Mouse (Mus musculus) lung, postnatal 4 days (tissue): ENCODE results near the gene Ccdc57.
A peak's percentile ranks its signal among the peaks of the same experiment; 100 is the strongest.

Source experiments
- DNase-seq, 2 experiments: peaks; one replicate each; pipeline ENCODE4 v3.0.0; 2021

Ccdc57 gene

DNA sequence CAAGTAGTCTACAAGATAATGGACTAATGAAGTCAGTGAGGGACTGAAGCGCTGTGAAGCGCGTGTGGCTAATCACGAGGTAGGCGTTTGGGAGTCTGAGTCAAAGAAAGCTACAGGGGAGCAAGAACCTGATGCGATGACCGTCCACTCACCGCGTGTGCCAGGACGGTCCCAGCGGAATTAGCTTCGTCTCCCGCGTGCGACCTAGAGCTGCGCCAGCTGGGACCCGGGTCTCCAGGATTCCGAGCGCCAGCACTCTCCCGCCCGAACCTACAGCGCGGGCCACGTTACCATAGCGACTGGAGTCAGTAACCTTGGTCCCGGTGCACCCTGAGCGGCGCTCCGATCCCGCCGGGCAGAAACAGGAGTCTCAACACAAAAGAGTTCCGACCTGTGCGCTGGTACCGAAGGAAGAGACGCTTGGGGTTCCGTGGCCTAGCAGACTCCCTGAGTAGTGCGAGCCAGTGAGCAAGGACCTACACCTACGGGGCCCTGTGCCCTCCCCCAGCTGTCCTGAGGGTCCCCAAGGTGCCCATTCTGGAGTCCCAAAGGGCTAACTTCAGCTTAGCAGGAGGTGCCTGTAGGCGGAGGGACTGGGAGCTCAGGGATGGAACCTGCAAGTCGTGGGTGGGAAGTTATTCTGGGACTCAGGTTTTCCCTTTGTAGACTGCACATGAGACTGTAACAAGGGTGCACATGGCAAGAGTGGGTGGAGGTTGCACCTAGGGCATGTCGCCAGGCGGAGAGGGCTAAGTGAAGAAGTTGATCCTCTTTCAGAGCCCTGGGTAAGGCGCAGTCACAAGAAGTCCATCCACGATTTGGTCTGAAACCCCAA, at the start of gene Ccdc57:
Gene Ccdc57 (minus strand): TSS at position 309 of the 835 bp plus-strand sequence.
- peak; percentile 92 to 94 for DNase-seq

DNA sequence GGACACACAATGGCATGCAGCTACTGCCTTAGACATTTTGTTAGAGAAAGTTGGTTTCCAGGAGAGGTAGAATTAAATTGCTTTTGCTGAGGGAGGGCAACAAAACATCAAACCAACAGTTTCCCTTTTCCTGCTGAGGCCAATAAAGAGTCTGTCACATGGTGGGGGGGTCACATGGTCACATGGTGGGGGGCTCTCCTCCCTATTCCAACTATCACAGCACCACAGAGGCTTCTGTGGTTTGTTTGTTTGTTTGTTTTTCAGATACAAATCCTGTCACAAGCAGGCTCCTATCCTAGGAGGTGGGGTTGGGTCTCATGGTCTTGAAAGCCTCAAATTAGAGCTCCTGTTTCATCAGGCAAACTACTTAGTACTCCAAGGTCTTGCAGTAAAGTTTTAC, 49.8 kb upstream of the Ccdc57 start:
- no peak for DNase-seq

DNA sequence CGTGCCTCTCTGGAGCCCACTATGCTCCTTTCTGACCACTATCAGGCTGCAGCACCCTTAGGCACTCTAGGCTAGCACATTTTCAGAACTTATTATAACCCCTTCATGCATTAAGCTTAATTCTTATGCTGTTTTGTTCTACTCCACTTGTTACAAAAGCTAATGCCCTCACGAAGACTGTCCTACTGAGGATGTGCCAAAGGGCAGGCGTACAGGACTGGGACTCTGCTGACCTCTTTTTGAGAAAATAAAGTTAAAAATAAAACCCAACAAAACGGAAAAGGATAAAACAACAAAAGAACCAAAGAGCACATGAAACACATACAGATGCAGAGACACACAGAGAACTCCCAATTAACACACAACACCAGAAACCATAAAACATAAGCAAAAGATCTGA, 49.0 kb upstream of the Ccdc57 start:
- DNase-seq, result no peak

DNA sequence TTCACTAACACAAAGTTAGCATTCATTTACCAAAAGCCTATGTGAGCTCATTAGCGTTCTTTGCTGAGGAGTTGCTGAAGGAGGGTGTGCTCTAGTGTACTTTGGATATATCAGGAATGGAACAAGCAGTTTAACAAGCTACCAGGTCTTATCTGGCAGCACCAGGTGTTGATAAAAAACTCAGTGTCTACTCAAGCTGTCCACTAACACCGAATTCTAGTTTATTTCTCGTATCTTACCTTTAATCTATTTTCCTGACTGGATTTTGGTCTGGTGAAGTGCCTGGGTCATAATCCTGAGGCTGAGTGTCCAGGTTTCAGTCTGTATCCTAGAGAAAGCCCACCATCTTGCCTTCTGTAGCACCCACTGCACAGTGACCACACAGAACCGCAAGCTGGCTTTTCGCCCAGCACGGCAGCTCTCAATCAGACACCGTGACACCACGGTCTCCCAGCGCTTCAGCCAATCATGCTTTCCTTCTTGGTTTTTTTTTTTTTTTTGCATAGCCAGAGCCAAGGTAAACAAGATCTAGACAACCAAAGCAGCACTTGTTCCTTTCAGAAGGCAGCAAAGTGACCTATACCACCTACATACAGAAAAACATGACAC, 47.9 kb upstream of the Ccdc57 start:
- peak; percentile 49 to 70 for DNase-seq

DNA sequence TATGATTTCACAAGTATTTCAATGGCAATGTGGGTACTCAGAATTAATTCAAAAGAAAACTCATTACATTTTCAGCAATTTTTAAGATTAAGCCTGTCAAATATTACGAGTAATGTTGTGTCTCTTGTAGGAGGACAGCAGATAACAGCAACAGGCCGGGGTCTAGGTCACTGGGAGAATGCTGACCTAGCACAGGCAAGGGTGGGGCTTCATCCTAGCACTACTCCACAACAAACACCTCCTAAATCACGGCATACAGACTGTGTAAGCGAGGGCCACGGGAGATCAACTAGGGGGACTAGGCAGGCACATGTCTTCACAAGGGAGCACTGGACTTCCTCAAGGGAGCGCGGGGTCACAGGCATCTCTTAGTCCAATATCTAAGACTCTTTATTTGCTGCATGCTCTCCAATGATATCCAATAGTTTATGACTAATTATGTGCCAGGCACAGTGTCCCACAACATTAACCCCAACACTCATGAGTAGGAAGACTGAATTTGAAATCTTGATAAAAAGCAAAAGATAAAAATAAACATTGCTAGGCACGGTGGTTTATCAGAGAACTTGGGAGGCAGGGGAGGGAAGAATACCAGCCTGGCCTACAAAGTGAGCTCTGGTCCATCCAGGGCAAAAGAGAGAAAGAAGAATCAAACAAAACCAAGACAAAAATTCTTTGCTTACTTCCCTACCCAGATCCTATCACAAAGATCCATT, 47.2 kb upstream of the Ccdc57 start:
- DNase-seq, result no peak

DNA sequence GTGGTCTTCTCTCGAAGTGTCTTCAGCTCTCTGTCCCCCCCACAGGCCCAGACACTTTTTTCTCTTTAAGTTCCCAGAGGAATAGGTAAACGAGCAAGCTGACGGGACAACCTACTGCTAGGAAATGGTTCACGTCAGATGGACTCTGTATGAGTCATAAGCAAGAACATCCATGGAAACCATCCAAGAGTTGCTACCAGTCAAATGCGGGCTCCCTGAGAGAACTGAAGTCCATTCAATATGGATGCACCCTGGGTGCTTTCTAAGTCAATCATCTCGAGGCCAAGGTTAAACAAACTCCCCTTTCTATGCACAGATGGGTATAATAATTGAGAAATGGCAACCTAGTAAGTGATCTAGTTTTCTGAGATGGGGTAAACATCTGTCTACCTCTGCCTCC, 40.6 kb upstream of the Ccdc57 start:
- no peak for DNase-seq

DNA sequence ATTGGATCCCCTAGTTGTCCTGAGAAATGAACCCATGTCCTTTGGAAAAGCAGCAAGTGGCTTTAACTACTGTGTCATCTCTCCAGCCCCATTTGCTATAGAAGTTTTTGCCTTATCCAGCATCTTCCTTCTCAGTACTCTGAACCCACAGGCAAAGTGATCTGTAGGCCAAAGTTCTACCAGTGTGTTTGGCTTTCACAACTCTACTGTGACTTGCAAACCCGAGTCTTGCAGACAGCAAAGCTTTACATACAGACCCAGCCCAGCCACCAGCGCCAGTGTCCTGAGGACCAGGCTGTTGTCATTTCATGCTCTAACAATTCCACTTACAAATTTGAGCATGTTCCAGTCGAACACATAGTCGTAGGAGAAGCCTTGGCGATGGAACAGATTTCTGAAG, 38.6 kb upstream of the Ccdc57 start:
- no peak for DNase-seq

DNA sequence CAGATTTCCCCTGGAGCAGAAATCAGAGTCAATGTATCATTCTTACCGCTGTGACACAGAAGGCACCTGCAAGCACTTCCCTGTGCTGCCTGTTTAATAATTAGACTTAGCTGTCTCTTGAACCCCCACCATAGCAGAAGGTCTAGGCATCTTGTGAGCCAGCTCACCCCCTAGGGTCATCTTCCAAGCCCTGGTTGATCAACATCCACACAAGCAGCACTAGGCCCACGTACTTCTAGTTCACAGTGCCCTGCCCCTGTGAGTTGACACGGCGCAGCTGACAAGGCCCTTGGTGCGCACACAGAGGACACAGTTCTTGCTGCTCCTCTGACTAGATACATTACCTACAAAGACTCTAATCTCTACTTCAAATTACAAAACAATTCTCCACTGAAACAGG, 37.1 kb upstream of the Ccdc57 start:
- no peak for DNase-seq

DNA sequence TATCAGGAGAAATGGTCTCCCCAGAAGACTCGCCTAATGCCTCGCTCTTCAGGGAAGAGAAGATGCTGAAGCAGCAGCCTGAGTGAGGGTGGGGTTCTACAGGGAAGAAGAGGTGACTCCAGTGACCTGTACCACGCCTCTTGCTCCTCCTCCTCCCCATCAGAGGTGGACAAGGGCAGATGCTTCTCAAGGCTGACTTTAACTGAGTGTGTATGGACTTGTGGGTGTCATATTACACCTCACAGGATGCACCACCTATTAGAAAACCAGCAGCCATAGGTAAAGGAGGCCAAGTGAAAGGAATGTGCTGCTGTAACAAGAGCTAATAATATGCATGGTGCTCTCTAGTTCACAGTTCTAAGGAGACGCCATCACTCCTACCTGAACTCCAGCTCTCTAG, 32.9 kb upstream of the Ccdc57 start:
- DNase-seq, result no peak

DNA sequence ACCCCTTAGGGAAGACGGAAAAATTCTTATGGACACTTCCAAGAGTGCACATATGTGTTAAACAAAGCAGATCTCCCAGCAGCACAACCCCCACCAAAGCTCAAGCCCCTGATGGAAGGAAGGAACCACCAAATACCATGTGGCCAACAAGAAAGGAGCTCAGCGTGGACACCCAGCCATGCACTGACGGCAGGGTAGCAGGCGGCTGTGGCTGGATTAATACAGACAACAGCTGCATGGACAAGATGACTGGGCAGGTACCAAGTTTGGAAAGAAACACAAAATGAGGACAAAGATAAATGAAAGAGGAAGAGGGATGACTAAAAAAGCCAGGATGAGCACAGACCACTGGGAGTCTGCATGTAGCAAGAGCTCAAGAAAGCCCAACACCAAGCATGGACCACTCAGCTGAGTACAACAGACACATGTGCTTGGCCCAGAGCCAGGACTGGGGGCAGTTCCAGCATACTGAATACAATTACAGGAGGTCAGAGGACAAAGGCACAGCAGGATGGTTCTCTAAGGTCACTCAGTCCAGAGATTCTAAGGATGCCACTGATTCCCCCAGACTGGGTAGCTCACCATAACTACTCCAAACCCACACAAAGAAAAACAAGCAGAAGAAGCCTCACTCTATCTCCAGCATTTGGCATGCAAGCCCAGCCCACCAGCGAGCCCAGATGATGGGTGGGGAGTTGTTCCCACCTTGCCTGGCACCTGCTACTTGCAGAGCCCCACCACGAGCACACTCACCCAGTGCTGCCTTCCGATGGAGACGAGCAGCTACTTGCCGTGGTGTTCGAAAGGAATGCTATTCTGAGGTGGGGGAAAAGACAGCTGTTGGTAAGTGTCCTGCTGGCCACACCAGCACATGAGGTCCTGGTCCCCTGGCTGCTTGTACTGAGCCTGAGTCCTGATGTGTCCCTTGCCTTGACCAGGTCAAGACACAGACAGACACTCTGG, 31.8 kb upstream of the Ccdc57 start:
- DNase-seq, result no peak

DNA sequence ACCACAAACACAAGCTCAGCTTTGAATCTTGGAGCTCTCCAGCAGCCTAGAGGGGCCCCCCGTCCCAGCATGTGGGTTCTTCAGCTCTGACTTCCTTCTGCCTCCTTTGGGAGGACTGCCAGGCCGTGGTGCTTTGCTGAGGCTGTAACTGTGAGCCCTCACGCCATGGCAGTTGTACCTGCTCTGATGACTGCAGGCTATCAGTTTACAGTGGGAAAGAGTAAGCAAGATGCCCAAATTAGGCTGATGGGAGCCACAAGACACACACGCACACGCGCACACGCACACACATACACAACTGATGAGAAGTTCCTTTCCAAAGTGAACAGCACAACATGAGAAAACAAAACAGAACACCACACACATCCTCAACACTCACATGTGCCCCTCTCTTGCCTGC, 30.2 kb upstream of the Ccdc57 start:
- DNase-seq, result no peak

DNA sequence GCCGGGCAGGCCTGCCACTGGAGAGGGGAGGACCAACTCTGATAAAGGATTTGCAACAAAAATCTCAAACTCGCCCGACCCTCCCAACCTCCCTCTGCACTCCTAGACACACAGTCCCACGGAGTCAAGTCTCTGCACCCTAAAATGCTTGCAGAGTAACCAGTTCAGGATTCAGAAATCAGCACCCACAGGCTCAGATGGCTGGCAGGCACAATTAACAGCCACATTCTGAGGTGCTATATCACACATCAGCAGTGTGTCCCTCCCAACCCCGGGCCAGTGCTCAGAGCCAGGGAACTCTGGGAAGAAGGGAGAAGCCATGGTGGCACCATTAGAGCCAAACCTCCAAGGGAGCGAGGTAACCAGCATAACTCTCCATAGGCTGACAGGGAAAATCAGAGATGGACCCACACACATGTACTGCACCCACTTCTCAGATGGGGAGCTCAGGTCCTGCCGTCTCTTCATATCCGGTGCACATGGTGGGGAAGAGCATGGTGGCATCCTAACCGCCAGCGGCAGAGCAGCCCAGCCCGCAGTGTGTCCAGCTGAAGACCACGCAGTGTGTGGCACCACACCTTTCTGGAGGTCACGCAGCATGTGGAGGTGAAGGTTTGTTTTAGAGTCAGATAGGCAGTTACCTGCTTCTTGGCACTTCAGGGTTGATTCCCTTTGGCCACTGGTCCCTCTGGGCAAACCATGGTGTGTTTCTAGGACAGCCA, 29.5 kb upstream of the Ccdc57 start:
- no peak for DNase-seq

DNA sequence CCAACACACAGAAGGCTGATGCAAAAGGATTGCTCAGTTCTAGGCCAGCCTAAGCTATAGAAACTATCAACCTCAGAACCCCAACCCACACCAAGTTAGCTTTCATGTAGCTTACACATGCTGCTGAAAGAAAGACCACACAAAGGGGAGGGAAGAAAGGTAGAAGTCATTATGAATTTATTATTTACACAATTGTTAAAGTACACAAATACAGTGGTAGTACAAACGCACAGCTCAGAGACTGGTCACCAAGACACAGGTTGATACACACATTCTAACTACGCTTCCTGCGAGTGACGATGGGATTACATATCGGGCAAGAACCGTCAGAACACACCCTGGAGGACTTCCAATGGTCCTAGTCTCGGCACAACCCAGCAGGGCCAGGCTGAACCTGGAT, 28.9 kb upstream of the Ccdc57 start:
- no peak for DNase-seq

DNA sequence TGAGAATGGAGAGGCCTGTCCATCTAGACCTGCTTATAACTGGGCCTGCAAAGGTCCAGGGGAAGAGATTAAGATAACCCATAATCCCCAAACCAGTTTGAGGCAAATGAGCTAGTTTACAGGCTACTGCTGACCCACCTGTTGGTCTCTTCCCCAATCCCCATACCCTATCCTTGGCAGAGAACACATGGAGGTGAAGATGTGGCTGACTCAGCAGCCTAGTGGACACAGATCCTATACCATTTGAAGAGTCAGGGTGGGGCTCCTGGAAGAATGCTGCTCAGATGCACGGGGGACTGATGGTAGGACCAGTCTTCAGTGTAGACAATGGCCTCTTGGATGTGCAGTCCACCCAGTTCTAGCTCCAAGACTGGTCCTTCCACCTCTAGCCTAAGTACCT, 27.6 kb upstream of the Ccdc57 start:
- DNase-seq, result no peak

DNA sequence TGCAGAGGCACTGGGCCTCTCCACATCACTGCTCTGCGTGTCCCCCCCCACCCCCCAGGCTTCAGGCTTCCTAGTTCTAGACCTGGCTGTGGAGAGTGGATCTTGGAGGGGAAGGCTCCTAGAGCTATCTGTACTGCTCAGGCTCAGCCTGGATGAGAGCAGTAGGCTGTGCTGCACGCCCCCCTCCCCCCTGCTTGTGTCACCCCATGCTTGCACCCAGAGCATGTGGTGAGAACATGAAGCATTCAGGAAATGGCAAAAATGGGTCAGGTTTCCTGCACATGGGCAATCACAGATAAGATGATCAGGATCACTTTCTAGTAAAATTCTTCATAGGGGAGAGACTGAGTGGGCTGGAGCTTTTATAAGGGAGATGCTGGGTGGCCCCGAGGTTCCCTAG, 26.9 kb upstream of the Ccdc57 start:
- no peak for DNase-seq

DNA sequence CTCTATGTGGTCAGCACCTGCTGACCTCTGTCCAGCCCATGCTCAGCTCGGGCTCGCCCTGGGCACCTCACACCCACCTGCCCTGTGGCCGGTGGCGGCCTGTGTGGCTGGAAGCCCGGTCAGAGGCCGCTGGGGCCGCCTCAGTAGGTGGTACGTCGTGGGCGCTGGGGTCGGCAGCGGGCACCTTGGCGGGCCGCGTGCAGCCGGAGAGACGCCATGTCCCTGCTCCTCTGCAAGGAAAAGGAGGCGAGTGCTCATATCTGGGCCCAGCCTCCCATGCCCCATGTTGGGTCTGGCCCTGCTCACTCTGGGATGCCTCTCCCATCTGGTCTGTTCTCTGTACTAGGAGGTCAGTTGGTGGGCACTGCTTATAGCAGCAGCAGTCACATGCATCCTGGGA, 26.4 kb upstream of the Ccdc57 start:
- DNase-seq, result no peak

DNA sequence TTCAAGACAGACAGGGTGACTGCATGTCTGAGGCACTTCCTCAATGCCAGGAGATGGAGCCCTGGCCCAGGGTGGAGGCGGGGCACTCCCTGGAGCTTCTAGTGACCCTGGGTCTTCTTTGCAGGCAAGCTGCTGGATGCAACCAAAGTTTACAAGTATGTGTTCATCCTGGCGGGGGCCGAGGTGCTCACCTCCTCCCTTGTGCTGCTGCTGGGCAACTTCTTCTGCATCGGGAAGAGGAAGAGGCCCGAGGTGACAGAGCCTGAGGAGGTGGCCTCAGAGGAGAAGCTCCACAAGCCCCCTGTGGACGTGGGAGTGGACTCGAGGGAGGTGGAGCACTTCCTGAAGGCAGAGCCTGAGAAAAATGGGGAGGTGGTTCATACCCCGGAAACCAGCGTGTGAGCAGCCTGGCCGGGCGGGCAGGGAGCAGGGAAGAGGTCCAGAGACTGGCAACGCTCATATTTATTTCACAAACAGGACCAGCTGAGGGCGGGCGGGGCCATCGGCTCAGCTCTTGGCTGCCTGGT, 25.1 kb upstream of the Ccdc57 start:
- peak; percentile 65 to 73 for DNase-seq

DNA sequence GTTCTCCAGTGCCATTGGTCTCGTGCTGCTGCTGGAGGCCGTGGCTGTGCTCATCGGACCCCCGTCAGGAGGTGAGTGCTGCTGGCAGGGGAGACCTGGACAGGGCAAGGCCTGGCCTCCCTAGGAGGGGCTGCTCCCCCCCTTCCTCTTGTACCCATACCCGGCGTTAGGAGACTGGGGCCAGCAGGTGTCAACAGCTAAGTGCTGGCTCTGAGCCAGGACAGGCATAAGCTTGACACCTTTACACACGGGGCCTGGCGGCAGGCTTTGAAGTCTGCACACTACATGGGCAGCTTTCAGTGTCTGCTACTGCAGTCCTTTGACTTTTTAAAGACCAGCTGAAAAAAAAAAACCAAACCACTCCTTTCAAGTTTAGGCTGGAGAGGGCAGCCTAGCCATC, 24.4 kb upstream of the Ccdc57 start:
- no peak for DNase-seq

DNA sequence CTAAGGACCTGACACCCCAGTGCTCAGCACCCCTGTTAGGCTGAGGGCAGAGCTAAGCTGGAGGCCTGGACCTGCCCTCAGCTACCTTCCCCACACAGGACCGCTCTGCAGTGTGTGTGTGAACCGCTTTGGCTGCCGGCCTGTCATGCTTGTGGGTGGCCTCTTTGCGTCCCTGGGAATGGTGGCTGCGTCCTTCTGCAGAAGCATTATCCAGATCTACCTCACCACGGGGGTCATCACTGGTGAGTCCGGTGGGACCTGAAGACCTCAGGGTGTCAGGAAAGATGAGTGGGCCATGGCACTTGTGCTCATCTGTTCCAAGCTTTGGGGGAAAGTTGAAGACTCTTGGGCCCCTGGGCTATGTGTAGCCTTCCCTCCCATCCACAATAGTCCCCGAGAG, 23.0 kb upstream of the Ccdc57 start:
- no peak for DNase-seq

DNA sequence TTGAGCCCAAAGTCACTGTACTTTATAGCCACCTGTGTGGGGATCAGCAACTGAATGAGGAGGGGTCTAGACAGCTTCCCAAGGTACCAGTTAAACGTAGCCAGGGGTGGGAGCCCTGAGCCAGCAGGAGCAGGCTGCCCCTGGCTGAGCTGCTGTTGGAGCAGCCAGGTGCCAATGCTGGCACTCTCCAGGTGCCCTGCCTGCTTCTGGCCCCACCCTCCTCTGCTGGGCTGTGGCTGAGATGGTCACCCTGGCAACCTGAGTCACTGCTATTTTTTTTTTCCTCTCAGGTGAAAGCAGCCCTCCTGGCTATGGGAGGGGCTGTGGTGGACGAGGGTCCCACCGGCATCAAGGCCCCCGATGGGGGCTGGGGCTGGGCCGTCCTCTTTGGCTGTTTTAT, 22.3 kb upstream of the Ccdc57 start:
- peak in 1 of 2 experiments; percentile 54 for DNase-seq

DNA sequence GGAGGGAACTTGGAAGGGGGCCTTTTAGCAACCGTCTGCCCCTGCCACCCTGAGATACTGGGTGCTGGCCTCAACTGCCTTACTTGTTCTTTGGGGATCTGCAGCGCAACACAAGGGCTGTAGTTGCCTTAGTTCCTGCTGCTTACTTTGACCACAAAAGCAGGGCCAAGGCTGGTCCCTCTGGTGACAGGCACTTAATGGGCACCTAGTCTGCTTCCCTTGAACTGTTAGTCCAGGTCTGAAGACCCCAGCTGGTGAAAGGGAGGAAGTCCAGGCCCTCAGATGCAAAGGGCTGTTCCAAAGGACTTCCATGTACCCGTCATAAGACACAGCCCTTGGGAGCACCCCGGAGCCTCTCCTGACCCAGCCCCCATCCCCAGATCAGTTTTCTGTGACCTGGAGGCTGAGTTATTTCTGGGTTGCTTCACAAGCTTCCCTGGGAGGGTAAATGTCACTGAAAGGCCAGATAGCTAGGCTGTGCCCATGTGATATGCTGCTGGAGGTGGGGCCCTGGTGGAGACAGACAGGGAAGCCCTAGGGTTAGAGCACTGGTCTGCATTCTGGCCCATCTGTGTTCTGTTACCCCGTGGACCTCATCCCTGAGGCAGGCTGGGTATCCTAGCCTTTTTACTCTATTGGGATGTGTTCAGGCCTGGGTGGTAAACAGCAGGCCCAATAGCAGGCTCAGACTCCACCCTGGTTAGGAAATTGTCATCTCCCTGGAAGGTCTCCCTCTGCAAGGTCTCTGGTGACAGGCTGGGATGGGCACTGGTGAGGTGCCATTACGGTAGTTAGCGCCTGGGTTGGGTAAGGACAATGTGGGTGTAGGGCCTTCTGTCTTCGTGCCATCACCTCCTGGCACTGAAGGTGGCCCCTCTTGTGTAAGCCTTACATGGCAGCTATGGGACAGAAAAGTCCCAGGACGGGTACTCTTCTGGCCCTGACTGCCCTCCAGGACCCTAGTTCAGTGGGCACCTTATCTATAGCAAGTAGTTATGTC, 19.4 kb upstream of the Ccdc57 start:
- no peak for DNase-seq
